Mouse (Mus musculus): ENCODE data around the gene Mrpl24. TPM values are rescaled to one million over a fixed set of nuclear protein-coding genes. Genes with fewer than 3 reads are reported as not detected.

Gene Mrpl24
- polyA plus RNA-seq, 1 experiment from 2014 or later: 80.6 TPM

GRCm38 (mm10) chr3:87907906-87908305, 11.4 kb upstream of the Mrpl24 start:
- no peak for ATAC-seq
- Histone ChIP-seq H3K36me3 (ENCODE audit: control insufficient read depth, insufficient read depth, low read length) (no peaks in the 10 kb centered on the region), H3K4me3 (ENCODE audit: low read length) (peak overlapping the region; percentile 98), H3K27me3 (replicated peaks; ENCODE audit: control insufficient read depth, insufficient read depth, low read length) (no peaks in the 10 kb centered on the region), H3K9me3 (ENCODE audit: control insufficient read depth, low read length) (no peaks in the 10 kb centered on the region), H3K27ac (ENCODE audit: low read length) (peak overlapping the region; percentile 95), H3K9ac (ENCODE audit: low read depth, low read length) (peak overlapping the region; percentile 99), H3K4me2 (ENCODE audit: low read depth, low read length) (peak overlapping the region; percentile 72), H3K4me1 (ENCODE audit: control insufficient read depth, insufficient read depth, low read length) (peaks cover 31% of the 10 kb centered on the region)
- WGBS: 3% methylated on average over 1 of the region's 1 CpGs

GRCm38 (mm10) chr3:87909381-87909780, 9.9 kb upstream of the Mrpl24 start:
- Histone ChIP-seq H3K27ac (ENCODE audit: low read length) (peak overlapping the region; percentile 95), H3K36me3 (ENCODE audit: control insufficient read depth, insufficient read depth, low read length) (peaks cover 12% of the 10 kb centered on the region), H3K9me3 (ENCODE audit: control insufficient read depth, low read length) (no peaks in the 10 kb centered on the region), H3K4me1 (ENCODE audit: control insufficient read depth, insufficient read depth, low read length) (peaks cover 31% of the 10 kb centered on the region), H3K4me2 (ENCODE audit: low read depth, low read length) (peak overlapping the region; percentile 59), H3K4me3 (ENCODE audit: low read length) (no peak overlapping the region), H3K27me3 (replicated peaks; ENCODE audit: control insufficient read depth, insufficient read depth, low read length) (no peaks in the 10 kb centered on the region), H3K9ac (ENCODE audit: low read depth, low read length) (peak overlapping the region; percentile 60; the same call in 1 of the 2 replicates)
- WGBS: 88% methylated on average over 2 of the region's 2 CpGs
- ATAC-seq: no peak

GRCm38 (mm10) chr3:87909874-87910273, 9.4 kb upstream of the Mrpl24 start:
- Histone ChIP-seq H3K4me2 (ENCODE audit: low read depth, low read length) (peak overlapping the region; percentile 59), H3K9ac (ENCODE audit: low read depth, low read length) (peak overlapping the region; percentile 60)

GRCm38 (mm10) chr3:87910573-87911141, 8.6 kb upstream of the Mrpl24 start:
- WGBS: 3% methylated on average over 12 of the region's 12 CpGs
- H3K27ac ChIP-seq (ENCODE audit: low read length): peak overlapping the region; percentile 95
- peak; percentile 73 for ATAC-seq
- H3K27me3 ChIP-seq (replicated peaks; ENCODE audit: control insufficient read depth, insufficient read depth, low read length): no peaks in the 10 kb centered on the region
- H3K4me1 ChIP-seq (ENCODE audit: control insufficient read depth, insufficient read depth, low read length): peaks cover 31% of the 10 kb centered on the region
- peaks cover 13% of the 10 kb centered on the region for H3K36me3 ChIP-seq (ENCODE audit: control insufficient read depth, insufficient read depth, low read length)
- H3K9me3 ChIP-seq (ENCODE audit: control insufficient read depth, low read length): no peaks in the 10 kb centered on the region
- H3K4me2 ChIP-seq (ENCODE audit: low read depth, low read length): peak overlapping the region; percentile 59
- H3K4me3 ChIP-seq (ENCODE audit: low read length): peak overlapping the region; percentile 44
- peak overlapping the region; percentile 60 for H3K9ac ChIP-seq (ENCODE audit: low read depth, low read length)

More at GRCm38 (mm10) chr3:87909874-87910273, 9.4 kb upstream of the Mrpl24 start:
- WGBS: 8% methylated on average over 4 of the region's 4 CpGs
- peak overlapping the region; percentile 44 for H3K4me3 ChIP-seq (ENCODE audit: low read length)
- ATAC-seq: no peak
- H3K27ac ChIP-seq (ENCODE audit: low read length): peak overlapping the region; percentile 95
- H3K4me1 ChIP-seq (ENCODE audit: control insufficient read depth, insufficient read depth, low read length): peaks cover 31% of the 10 kb centered on the region
- no peaks in the 10 kb centered on the region for H3K27me3 ChIP-seq (replicated peaks; ENCODE audit: control insufficient read depth, insufficient read depth, low read length)
- no peaks in the 10 kb centered on the region for H3K9me3 ChIP-seq (ENCODE audit: control insufficient read depth, low read length)
- H3K36me3 ChIP-seq (ENCODE audit: control insufficient read depth, insufficient read depth, low read length): peaks cover 13% of the 10 kb centered on the region

DNA sequence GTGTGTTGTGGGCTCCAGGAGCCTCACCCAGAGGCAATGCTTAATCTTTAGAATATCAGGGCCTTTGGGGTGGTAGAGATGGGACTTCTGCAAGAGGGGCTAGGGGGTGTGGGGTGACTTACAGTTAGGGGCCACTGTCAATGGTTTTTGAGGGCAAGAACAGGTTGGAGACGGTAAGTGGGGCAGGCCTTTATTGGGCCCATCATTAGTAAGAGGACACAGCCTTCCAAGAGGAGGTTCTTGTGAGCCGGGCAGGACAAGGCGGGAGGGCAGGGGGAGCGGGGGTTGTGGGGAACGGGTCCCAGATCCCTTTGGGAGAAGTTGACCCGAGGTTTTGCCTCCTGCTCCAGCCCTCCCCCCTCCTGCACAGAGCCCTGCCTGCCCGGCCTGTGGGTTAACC, 5.8 kb upstream of the Mrpl24 start:
- Histone ChIP-seq H3K4me2 (ENCODE audit: low read depth, low read length) (no peak overlapping the region), H3K27me3 (replicated peaks; ENCODE audit: control insufficient read depth, insufficient read depth, low read length) (no peaks in the 10 kb centered on the region), H3K36me3 (ENCODE audit: control insufficient read depth, insufficient read depth, low read length) (peaks cover 13% of the 10 kb centered on the region), H3K4me1 (ENCODE audit: control insufficient read depth, insufficient read depth, low read length) (peaks cover 23% of the 10 kb centered on the region), H3K9ac (ENCODE audit: low read depth, low read length) (no peak overlapping the region), H3K4me3 (ENCODE audit: low read length) (no peak overlapping the region), H3K27ac (ENCODE audit: low read length) (no peak overlapping the region), H3K9me3 (ENCODE audit: control insufficient read depth, low read length) (no peaks in the 10 kb centered on the region)
- ATAC-seq: no peak
- WGBS: 79% methylated on average over 7 of the region's 7 CpGs

GRCm38 (mm10) chr3:87913891-87914290, 5.4 kb upstream of the Mrpl24 start:
- Histone ChIP-seq H3K27ac (ENCODE audit: low read length) (no peak overlapping the region), H3K4me1 (ENCODE audit: control insufficient read depth, insufficient read depth, low read length) (peaks cover 19% of the 10 kb centered on the region), H3K27me3 (replicated peaks; ENCODE audit: control insufficient read depth, insufficient read depth, low read length) (no peaks in the 10 kb centered on the region), H3K9me3 (ENCODE audit: control insufficient read depth, low read length) (no peaks in the 10 kb centered on the region), H3K9ac (ENCODE audit: low read depth, low read length) (no peak overlapping the region), H3K4me3 (ENCODE audit: low read length) (no peak overlapping the region), H3K4me2 (ENCODE audit: low read depth, low read length) (no peak overlapping the region), H3K36me3 (ENCODE audit: control insufficient read depth, insufficient read depth, low read length) (peaks cover 13% of the 10 kb centered on the region)
- WGBS: 95% methylated on average over 10 of the region's 10 CpGs
- no peak for ATAC-seq

GRCm38 (mm10) chr3:87916990-87917389, 2.3 kb upstream of the Mrpl24 start:
- no peak overlapping the region for H3K4me2 ChIP-seq (ENCODE audit: low read depth, low read length)
- no peaks in the 10 kb centered on the region for H3K27me3 ChIP-seq (replicated peaks; ENCODE audit: control insufficient read depth, insufficient read depth, low read length)
- H3K9me3 ChIP-seq (ENCODE audit: control insufficient read depth, low read length): no peaks in the 10 kb centered on the region
- H3K4me3 ChIP-seq (ENCODE audit: low read length): no peak overlapping the region
- 81% methylated on average over 1 of the region's 1 CpGs for WGBS
- H3K9ac ChIP-seq (ENCODE audit: low read depth, low read length): no peak overlapping the region
- H3K36me3 ChIP-seq (ENCODE audit: control insufficient read depth, insufficient read depth, low read length): peaks cover 13% of the 10 kb centered on the region
- H3K4me1 ChIP-seq (ENCODE audit: control insufficient read depth, insufficient read depth, low read length): peaks cover 3% of the 10 kb centered on the region; the same call in 1 of the 2 replicates
- ATAC-seq: no peak
- no peak overlapping the region for H3K27ac ChIP-seq (ENCODE audit: low read length)

- Histone ChIP-seq H3K9me3 (ENCODE audit: control insufficient read depth, low read length) (no peaks in the 10 kb centered on the region), H3K27me3 (replicated peaks; ENCODE audit: control insufficient read depth, insufficient read depth, low read length) (no peaks in the 10 kb centered on the region), H3K4me2 (ENCODE audit: low read depth, low read length) (no peak overlapping the region), H3K9ac (ENCODE audit: low read depth, low read length) (no peak overlapping the region), H3K4me3 (ENCODE audit: low read length) (0 out of 2 replicates have a peak overlapping the region, but pooled peaks have one; percentile 71), H3K4me1 (ENCODE audit: control insufficient read depth, insufficient read depth, low read length) (peaks cover 3% of the 10 kb centered on the region; the same call in 1 of the 2 replicates), H3K27ac (ENCODE audit: low read length) (0 out of 2 replicates have a peak overlapping the region, but pooled peaks have one; percentile 7), H3K36me3 (ENCODE audit: control insufficient read depth, insufficient read depth, low read length) (peaks cover 9% of the 10 kb centered on the region)
- ATAC-seq: no peak; the same call in 1 of the 2 replicates
- 85% methylated on average over 1 of the region's 1 CpGs for WGBS
Observed at GRCm38 (mm10) chr3:87918551-87918950, 755 bp upstream of the Mrpl24 start.

DNA sequence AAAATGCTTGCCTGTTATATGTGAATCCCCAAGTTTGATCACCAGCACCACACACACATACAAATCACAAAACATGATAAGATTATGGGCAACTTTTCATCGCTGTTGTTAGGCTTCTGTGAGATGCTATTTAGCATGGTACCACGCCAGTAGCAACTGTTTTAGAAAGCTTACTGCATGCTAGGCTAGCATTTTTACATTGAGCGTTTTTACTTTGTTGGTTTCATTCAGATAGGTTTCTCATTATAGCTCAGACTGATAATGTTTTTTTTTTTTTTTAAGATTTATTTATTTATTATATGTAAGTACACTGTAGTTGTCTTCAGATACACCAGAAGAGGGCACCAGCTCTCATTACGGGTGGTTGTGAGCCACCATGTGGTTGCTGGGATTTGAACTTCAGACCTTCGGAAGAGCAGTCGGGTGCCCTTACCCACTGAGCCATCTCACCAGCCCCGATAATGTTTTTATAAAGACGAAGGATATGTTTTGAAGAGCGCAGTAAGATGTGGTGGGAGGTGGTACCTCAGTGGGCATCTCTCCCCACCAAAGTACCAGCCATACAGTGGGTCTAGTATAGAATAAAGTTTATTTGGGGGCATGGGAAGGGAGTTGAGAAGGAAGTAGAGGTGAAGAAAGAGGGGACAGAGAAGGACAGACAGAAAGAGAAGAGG, 1.1 kb downstream of the Mrpl24 start:
- H3K36me3 ChIP-seq (ENCODE audit: control insufficient read depth, insufficient read depth, low read length): peaks cover 11% of the 10 kb centered on the region; the same call in 1 of the 2 replicates
- H3K27ac ChIP-seq (ENCODE audit: low read length): no peak overlapping the region
- H3K9me3 ChIP-seq (ENCODE audit: control insufficient read depth, low read length): no peaks in the 10 kb centered on the region
- no peak for ATAC-seq
- peaks cover 3% of the 10 kb centered on the region; the same call in 1 of the 2 replicates for H3K4me1 ChIP-seq (ENCODE audit: control insufficient read depth, insufficient read depth, low read length)
- peak overlapping the region; percentile 77; the same call in 1 of the 2 replicates for H3K9ac ChIP-seq (ENCODE audit: low read depth, low read length)
- peak overlapping the region; percentile 64 for H3K4me2 ChIP-seq (ENCODE audit: low read depth, low read length)
- H3K27me3 ChIP-seq (replicated peaks; ENCODE audit: control insufficient read depth, insufficient read depth, low read length): no peaks in the 10 kb centered on the region
- WGBS: 61% methylated on average over 9 of the region's 9 CpGs
- H3K4me3 ChIP-seq (ENCODE audit: low read length): peak overlapping the region; percentile 71

Measured in intestine, embryonic 16.5 days (tissue).